Mouse (Mus musculus) heart, postnatal 0 days (tissue): ENCODE measurements around the gene Gm35549.
"Not testable (repeated sequence)": the region's sequence is repeated elsewhere in the genome, so short reads cannot be mapped to it uniquely, and the experiment has no call there.

Experiments
- CTCF ChIP-seq: IDR thresholded peaks from 2 replicates; pipeline ENCODE4 v1.5.1; 2016; ENCODE audit warnings: antibody characterized with exemption, control low read depth, low read depth
- EP300 ChIP-seq: IDR thresholded peaks from 2 replicates; pipeline ENCODE4 v1.6.1; 2016; ENCODE audit warnings: antibody characterized with exemption, low read depth

- not testable (repeated sequence) for TF ChIP-seq CTCF, EP300
Measured at GRCm38 (mm10) chr9:122855141-122855540, 11.3 kb upstream of the Gm35549 start.
